Mouse (Mus musculus): Measurements from ENCODE around the gene Trappc6a. TPM values are rescaled to one million over a fixed set of nuclear protein-coding genes. Genes with fewer than 3 reads are reported as not detected.

Gene Trappc6a
- polyA plus RNA-seq, 1 experiment from 2014 or later: 63.7 TPM

- peaks cover 10% of the 10 kb centered on the region for H3K27me3 ChIP-seq (ENCODE audit: control insufficient read depth, insufficient read depth, low read length)
- no peak overlapping the region for H3K4me3 ChIP-seq (ENCODE audit: low read length)
- no peaks in the 10 kb centered on the region for H3K4me1 ChIP-seq (ENCODE audit: control insufficient read depth, insufficient read depth, low read length)
- H3K9me3 ChIP-seq (ENCODE audit: control insufficient read depth, low read length): no peaks in the 10 kb centered on the region
- no peak for ATAC-seq (ENCODE audit: low FRiP score, low TSS enrichment)
- H3K9ac ChIP-seq (ENCODE audit: low read depth, low read length): no peak overlapping the region
- H3K4me2 ChIP-seq (replicated peaks; ENCODE audit: low read depth, low read length): no peak overlapping the region
- H3K27ac ChIP-seq (ENCODE audit: low read depth, low read length): no peak overlapping the region
- no peaks in the 10 kb centered on the region for H3K36me3 ChIP-seq (ENCODE audit: control insufficient read depth, insufficient read depth, low read length)
- WGBS: 74% methylated on average over 2 of the region's 2 CpGs
Observed at GRCm38 (mm10) chr7:19477084-19477483, 31.1 kb upstream of the Trappc6a start.

GRCm38 (mm10) chr7:19477624-19478384, 30.4 kb upstream of the Trappc6a start:
- H3K4me1 ChIP-seq (ENCODE audit: control insufficient read depth, insufficient read depth, low read length): no peaks in the 10 kb centered on the region
- H3K36me3 ChIP-seq (ENCODE audit: control insufficient read depth, insufficient read depth, low read length): no peaks in the 10 kb centered on the region
- no peak overlapping the region for H3K4me3 ChIP-seq (ENCODE audit: low read length)
- no peak overlapping the region for H3K27ac ChIP-seq (ENCODE audit: low read depth, low read length)
- H3K27me3 ChIP-seq (ENCODE audit: control insufficient read depth, insufficient read depth, low read length): peaks cover 3% of the 10 kb centered on the region; the same call in 1 of the 2 replicates
- no peaks in the 10 kb centered on the region for H3K9me3 ChIP-seq (ENCODE audit: control insufficient read depth, low read length)
- WGBS: 26% methylated on average over 14 of the region's 14 CpGs
- ATAC-seq (ENCODE audit: low FRiP score, low TSS enrichment): no peak
- no peak overlapping the region for H3K9ac ChIP-seq (ENCODE audit: low read depth, low read length)
- H3K4me2 ChIP-seq (replicated peaks; ENCODE audit: low read depth, low read length): no peak overlapping the region

- H3K4me1 ChIP-seq (ENCODE audit: control insufficient read depth, insufficient read depth, low read length): no peaks in the 10 kb centered on the region
- peaks cover 3% of the 10 kb centered on the region; the same call in 1 of the 2 replicates for H3K27me3 ChIP-seq (ENCODE audit: control insufficient read depth, insufficient read depth, low read length)
- no peaks in the 10 kb centered on the region for H3K36me3 ChIP-seq (ENCODE audit: control insufficient read depth, insufficient read depth, low read length)
- no peak for ATAC-seq (ENCODE audit: low FRiP score, low TSS enrichment)
- whole genome bisulfite sequencing: 84% methylated on average over 8 of the region's 8 CpGs
- H3K27ac ChIP-seq (ENCODE audit: low read depth, low read length): no peak overlapping the region
- no peaks in the 10 kb centered on the region for H3K9me3 ChIP-seq (ENCODE audit: control insufficient read depth, low read length)
- H3K9ac ChIP-seq (ENCODE audit: low read depth, low read length): no peak overlapping the region
- no peak overlapping the region for H3K4me3 ChIP-seq (ENCODE audit: low read length)
- no peak overlapping the region for H3K4me2 ChIP-seq (replicated peaks; ENCODE audit: low read depth, low read length)
Observed at GRCm38 (mm10) chr7:19483281-19483680, 24.9 kb upstream of the Trappc6a start.

GRCm38 (mm10) chr7:19485488-19485887, 22.7 kb upstream of the Trappc6a start:
- WGBS: 100% methylated on average over 1 of the region's 1 CpGs
- H3K4me2 ChIP-seq (replicated peaks; ENCODE audit: low read depth, low read length): no peak overlapping the region
- H3K36me3 ChIP-seq (ENCODE audit: control insufficient read depth, insufficient read depth, low read length): no peaks in the 10 kb centered on the region
- no peak for ATAC-seq (ENCODE audit: low FRiP score, low TSS enrichment)
- peaks cover 21% of the 10 kb centered on the region for H3K27me3 ChIP-seq (ENCODE audit: control insufficient read depth, insufficient read depth, low read length)
- H3K4me1 ChIP-seq (ENCODE audit: control insufficient read depth, insufficient read depth, low read length): no peaks in the 10 kb centered on the region
- H3K4me3 ChIP-seq (ENCODE audit: low read length): no peak overlapping the region
- no peak overlapping the region for H3K27ac ChIP-seq (ENCODE audit: low read depth, low read length)
- no peak overlapping the region for H3K9ac ChIP-seq (ENCODE audit: low read depth, low read length)
- H3K9me3 ChIP-seq (ENCODE audit: control insufficient read depth, low read length): no peaks in the 10 kb centered on the region

GRCm38 (mm10) chr7:19486549-19486948, 21.6 kb upstream of the Trappc6a start:
- Histone ChIP-seq H3K36me3 (ENCODE audit: control insufficient read depth, insufficient read depth, low read length) (no peaks in the 10 kb centered on the region), H3K4me1 (ENCODE audit: control insufficient read depth, insufficient read depth, low read length) (0 out of 2 replicates have a peak, but pooled peaks cover 2% of the 10 kb centered on the region), H3K4me2 (replicated peaks; ENCODE audit: low read depth, low read length) (no peak overlapping the region), H3K27ac (ENCODE audit: low read depth, low read length) (no peak overlapping the region), H3K4me3 (ENCODE audit: low read length) (no peak overlapping the region), H3K9ac (ENCODE audit: low read depth, low read length) (no peak overlapping the region), H3K9me3 (ENCODE audit: control insufficient read depth, low read length) (no peaks in the 10 kb centered on the region), H3K27me3 (ENCODE audit: control insufficient read depth, insufficient read depth, low read length) (peaks cover 32% of the 10 kb centered on the region)
- WGBS: 92% methylated on average over 7 of the region's 7 CpGs
- no peak for ATAC-seq (ENCODE audit: low FRiP score, low TSS enrichment)

- peaks cover 38% of the 10 kb centered on the region for H3K27me3 ChIP-seq (ENCODE audit: control insufficient read depth, insufficient read depth, low read length)
- H3K36me3 ChIP-seq (ENCODE audit: control insufficient read depth, insufficient read depth, low read length): no peaks in the 10 kb centered on the region
- peak; percentile 25; the same call in 1 of the 2 replicates for ATAC-seq (ENCODE audit: low FRiP score, low TSS enrichment)
- H3K27ac ChIP-seq (ENCODE audit: low read depth, low read length): no peak overlapping the region
- peak overlapping the region; percentile 28 for H3K4me3 ChIP-seq (ENCODE audit: low read length)
- H3K4me2 ChIP-seq (replicated peaks; ENCODE audit: low read depth, low read length): peak overlapping the region; percentile 39
- no peaks in the 10 kb centered on the region for H3K9me3 ChIP-seq (ENCODE audit: control insufficient read depth, low read length)
- WGBS: 13% methylated on average over 31 of the region's 31 CpGs
- H3K4me1 ChIP-seq (ENCODE audit: control insufficient read depth, insufficient read depth, low read length): 0 out of 2 replicates have a peak, but pooled peaks cover 6% of the 10 kb centered on the region
- H3K9ac ChIP-seq (ENCODE audit: low read depth, low read length): no peak overlapping the region
Observed at GRCm38 (mm10) chr7:19489525-19489924, 18.7 kb upstream of the Trappc6a start.

GRCm38 (mm10) chr7:19491731-19492130, 16.5 kb upstream of the Trappc6a start:
- Histone ChIP-seq H3K9me3 (ENCODE audit: control insufficient read depth, low read length) (no peaks in the 10 kb centered on the region), H3K36me3 (ENCODE audit: control insufficient read depth, insufficient read depth, low read length) (no peaks in the 10 kb centered on the region), H3K4me1 (ENCODE audit: control insufficient read depth, insufficient read depth, low read length) (0 out of 2 replicates have a peak, but pooled peaks cover 10% of the 10 kb centered on the region), H3K9ac (ENCODE audit: low read depth, low read length) (peak overlapping the region; percentile 25; the same call in 1 of the 2 replicates), H3K27ac (ENCODE audit: low read depth, low read length) (peak overlapping the region; percentile 19; the same call in 1 of the 2 replicates), H3K27me3 (ENCODE audit: control insufficient read depth, insufficient read depth, low read length) (peaks cover 37% of the 10 kb centered on the region), H3K4me3 (ENCODE audit: low read length) (peak overlapping the region; percentile 16), H3K4me2 (replicated peaks; ENCODE audit: low read depth, low read length) (peak overlapping the region; percentile 37)
- 0 out of 2 replicates have a peak, but pooled peaks have one; percentile 18 for ATAC-seq (ENCODE audit: low FRiP score, low TSS enrichment)
- 6% methylated on average over 26 of the region's 26 CpGs for WGBS

- Histone ChIP-seq H3K27me3 (ENCODE audit: control insufficient read depth, insufficient read depth, low read length) (peaks cover 21% of the 10 kb centered on the region), H3K9ac (ENCODE audit: low read depth, low read length) (no peak overlapping the region; the same call in 1 of the 2 replicates), H3K4me2 (replicated peaks; ENCODE audit: low read depth, low read length) (no peak overlapping the region), H3K36me3 (ENCODE audit: control insufficient read depth, insufficient read depth, low read length) (no peaks in the 10 kb centered on the region), H3K4me1 (ENCODE audit: control insufficient read depth, insufficient read depth, low read length) (0 out of 2 replicates have a peak, but pooled peaks cover 10% of the 10 kb centered on the region), H3K27ac (ENCODE audit: low read depth, low read length) (no peak overlapping the region), H3K9me3 (ENCODE audit: control insufficient read depth, low read length) (no peaks in the 10 kb centered on the region), H3K4me3 (ENCODE audit: low read length) (no peak overlapping the region)
- WGBS: 88% methylated on average over 25 of the region's 25 CpGs
- no peak for ATAC-seq (ENCODE audit: low FRiP score, low TSS enrichment)
Observed at GRCm38 (mm10) chr7:19494751-19495474, 13.3 kb upstream of the Trappc6a start.
